Mouse (Mus musculus): ENCODE results near the gene Stk4.

DNA sequence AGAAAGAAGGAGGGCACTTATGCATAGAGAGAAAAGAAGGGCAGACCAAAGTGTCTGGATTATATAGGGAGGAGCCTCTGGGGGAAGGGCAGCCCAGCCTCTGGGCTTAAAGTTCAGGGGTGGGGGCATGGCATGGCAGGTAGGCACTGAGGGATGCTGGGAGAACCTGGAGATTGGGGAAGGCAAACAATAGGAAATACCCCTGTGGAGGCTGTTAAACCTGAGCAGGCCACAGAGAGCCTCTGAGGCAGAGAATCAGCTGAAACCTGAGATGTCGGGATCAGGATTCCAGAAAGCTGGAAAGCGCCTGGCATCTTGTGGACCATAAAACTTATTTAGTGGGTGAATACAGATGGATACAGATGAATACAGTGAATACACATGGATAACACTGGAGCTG lies 2.0 kb downstream of the Stk4 start:
- no peak for TF ChIP-seq ZC3H11A (IDR thresholded peaks at IDR 0.05; ENCODE audit: borderline replicate concordance, low read depth, low read length)
- TF ChIP-seq HCFC1 (IDR thresholded peaks at IDR 0.05; ENCODE audit: borderline replicate concordance, insufficient read depth, low read length) = no peak
- no peak for TF ChIP-seq MAFK (IDR thresholded peaks at IDR 0.05; ENCODE audit: insufficient read depth, low read depth, low read length)
- no peak for TF ChIP-seq ZNF384 (IDR thresholded peaks at IDR 0.05; ENCODE audit: low read depth, low read length)

All from ES-E14 (cell line).